Mouse (Mus musculus): ENCODE data around the gene Trnp1. TPM values are rescaled to one million over a fixed set of nuclear protein-coding genes. Genes with fewer than 3 reads are reported as not detected.
A peak's percentile ranks its signal among the peaks of the same experiment; 100 is the strongest.

Trnp1 gene
- polyA plus RNA-seq, 1 experiment from 2014 or later = 1.4 TPM

DNA sequence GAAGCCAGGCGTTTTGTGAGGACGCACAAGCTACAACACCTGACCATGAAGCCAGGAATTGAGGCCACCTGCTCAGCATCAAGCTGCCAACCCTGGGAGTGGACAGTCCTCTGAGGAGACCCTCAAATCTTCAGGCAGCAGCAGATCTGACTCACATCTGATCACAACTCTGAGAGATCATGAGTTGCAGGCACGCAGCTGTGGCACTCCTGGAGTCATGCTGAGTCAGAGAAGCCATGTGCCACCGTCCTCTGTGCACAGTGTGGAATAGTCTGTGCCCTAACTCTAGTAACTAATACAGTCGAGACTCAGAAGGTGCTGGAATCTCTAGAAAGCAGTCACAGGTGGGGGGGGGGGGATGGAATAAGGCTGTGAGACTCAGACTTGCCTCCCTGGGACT lies 51.0 kb downstream of the Trnp1 start:
- no peak for ATAC-seq (replicated peaks; ENCODE audit: insufficient number of reproducible peaks, low FRiP score, low TSS enrichment)
- H3K9ac ChIP-seq (ENCODE audit: low read depth, low read length) = no peak overlapping the region

DNA sequence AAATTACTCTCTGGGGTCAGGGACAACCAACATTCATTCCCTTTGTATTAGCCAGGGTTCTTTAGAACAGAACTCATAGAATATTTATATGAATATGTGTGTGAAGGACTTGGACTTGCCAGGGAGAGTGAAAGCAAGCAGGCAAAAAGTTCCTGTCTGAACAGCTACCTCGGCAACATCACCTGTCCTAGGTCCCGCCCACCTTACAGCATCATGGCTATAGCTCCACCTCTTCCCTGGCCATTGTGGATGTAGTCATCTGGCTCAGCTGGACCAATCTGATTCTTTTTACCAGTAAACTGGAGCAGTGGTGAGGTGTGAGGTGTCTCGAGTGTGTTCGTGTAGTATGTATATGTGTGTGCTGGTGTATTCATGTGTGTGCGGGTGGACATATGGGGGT lies 52.6 kb downstream of the Trnp1 start:
- Histone ChIP-seq H3K4me2 (no peak overlapping the region), H3K4me1 (ENCODE audit: control insufficient read depth, insufficient read depth, low read length) (no peaks in the 10 kb centered on the region; the same call in 1 of the 2 replicates), H3K9ac (ENCODE audit: low read depth, low read length) (no peak overlapping the region), H3K36me3 (ENCODE audit: control insufficient read depth, insufficient read depth, low read length) (no peaks in the 10 kb centered on the region), H3K27ac (ENCODE audit: low read depth, low read length) (no peak overlapping the region), H3K4me3 (ENCODE audit: low read depth, low read length) (no peak overlapping the region), H3K27me3 (ENCODE audit: control insufficient read depth, insufficient read depth, low read length) (no peaks in the 10 kb centered on the region), H3K9me3 (replicated peaks; ENCODE audit: control insufficient read depth, low read length) (no peaks in the 10 kb centered on the region)
- no peak for ATAC-seq (replicated peaks; ENCODE audit: insufficient number of reproducible peaks, low FRiP score, low TSS enrichment)
- 83% methylated on average over 5 of the region's 5 CpGs for WGBS (ENCODE audit: insufficient replicate concordance)

More for the DNA sequence above, 51.0 kb downstream of the Trnp1 start:
- Histone ChIP-seq H3K4me2 (no peak overlapping the region), H3K4me3 (ENCODE audit: low read depth, low read length) (no peak overlapping the region), H3K9me3 (replicated peaks; ENCODE audit: control insufficient read depth, low read length) (no peaks in the 10 kb centered on the region), H3K36me3 (ENCODE audit: control insufficient read depth, insufficient read depth, low read length) (no peaks in the 10 kb centered on the region), H3K4me1 (ENCODE audit: control insufficient read depth, insufficient read depth, low read length) (no peaks in the 10 kb centered on the region; the same call in 1 of the 2 replicates), H3K27ac (ENCODE audit: low read depth, low read length) (no peak overlapping the region), H3K27me3 (ENCODE audit: control insufficient read depth, insufficient read depth, low read length) (no peaks in the 10 kb centered on the region)
- 50% methylated on average over 5 of the region's 5 CpGs for WGBS (ENCODE audit: insufficient replicate concordance)

DNA sequence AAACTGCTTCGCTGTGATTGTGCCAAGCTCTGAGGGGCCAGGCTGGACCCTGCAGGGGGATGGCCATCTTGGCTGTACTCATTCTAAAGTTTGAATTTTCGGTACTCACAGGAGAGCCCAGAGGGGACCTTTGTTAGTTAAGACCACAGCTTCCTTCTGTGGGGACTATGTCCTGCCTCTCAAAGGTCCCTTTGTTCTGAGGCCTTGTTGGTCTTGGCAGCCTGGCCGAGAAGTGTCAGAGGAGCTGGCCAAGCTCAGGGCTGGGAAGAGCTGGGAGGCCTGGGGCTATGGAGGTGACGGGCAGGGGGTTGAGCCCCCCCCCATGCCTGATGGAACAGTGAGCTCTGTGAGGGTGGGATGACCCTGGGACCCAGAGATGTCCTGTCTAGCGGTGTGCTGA lies 55.3 kb downstream of the Trnp1 start:
- Histone ChIP-seq H3K4me1 (ENCODE audit: control insufficient read depth, insufficient read depth, low read length) (peaks cover 14% of the 10 kb centered on the region), H3K9me3 (replicated peaks; ENCODE audit: control insufficient read depth, low read length) (no peaks in the 10 kb centered on the region), H3K4me3 (ENCODE audit: low read depth, low read length) (no peak overlapping the region), H3K36me3 (ENCODE audit: control insufficient read depth, insufficient read depth, low read length) (no peaks in the 10 kb centered on the region), H3K27ac (ENCODE audit: low read depth, low read length) (0 out of 2 replicates have a peak overlapping the region, but pooled peaks have one; percentile 22), H3K27me3 (ENCODE audit: control insufficient read depth, insufficient read depth, low read length) (no peaks in the 10 kb centered on the region), H3K4me2 (no peak overlapping the region), H3K9ac (ENCODE audit: low read depth, low read length) (no peak overlapping the region)
- 52% methylated on average over 5 of the region's 5 CpGs for WGBS (ENCODE audit: insufficient replicate concordance)
- no peak for ATAC-seq (replicated peaks; ENCODE audit: insufficient number of reproducible peaks, low FRiP score, low TSS enrichment)

DNA sequence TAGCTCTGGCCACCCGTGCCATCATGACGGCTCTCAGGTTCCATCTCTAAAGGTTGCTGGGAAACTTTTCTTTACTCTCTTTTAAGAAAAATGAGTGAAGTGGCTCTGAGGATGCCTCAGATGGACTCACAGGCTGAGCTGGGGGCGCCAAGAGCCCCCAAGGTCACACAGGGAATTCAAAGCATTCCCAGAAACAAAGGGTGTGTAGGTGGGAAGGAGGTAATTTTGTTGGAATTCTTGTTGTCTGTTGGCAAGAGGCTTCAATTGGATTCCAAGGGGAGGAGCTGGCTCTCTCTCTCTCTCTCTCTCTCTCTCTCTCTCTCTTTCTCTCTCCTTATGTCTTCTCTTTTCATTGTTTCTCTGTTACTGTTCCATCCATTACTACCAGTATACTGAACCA lies 56.2 kb downstream of the Trnp1 start:
- ATAC-seq (replicated peaks; ENCODE audit: insufficient number of reproducible peaks, low FRiP score, low TSS enrichment) = no peak
- no peaks in the 10 kb centered on the region for H3K27me3 ChIP-seq (ENCODE audit: control insufficient read depth, insufficient read depth, low read length)
- 60% methylated on average over 3 of the region's 3 CpGs for WGBS (ENCODE audit: insufficient replicate concordance)

More for the DNA sequence above, 56.2 kb downstream of the Trnp1 start:
- H3K36me3 ChIP-seq (ENCODE audit: control insufficient read depth, insufficient read depth, low read length) = no peaks in the 10 kb centered on the region
- H3K9me3 ChIP-seq (replicated peaks; ENCODE audit: control insufficient read depth, low read length) = no peaks in the 10 kb centered on the region
- peaks cover 14% of the 10 kb centered on the region for H3K4me1 ChIP-seq (ENCODE audit: control insufficient read depth, insufficient read depth, low read length)
- H3K4me3 ChIP-seq (ENCODE audit: low read depth, low read length) = no peak overlapping the region
- no peak overlapping the region for H3K9ac ChIP-seq (ENCODE audit: low read depth, low read length)
- H3K27ac ChIP-seq (ENCODE audit: low read depth, low read length) = no peak overlapping the region
- no peak overlapping the region for H3K4me2 ChIP-seq

Other genes with a start within 250 kb of the Trnp1 start
- gene Sytl1, start 235.4 kb downstream of the Trnp1 start, polyA plus RNA-seq (2014; fragmentation: Nextera tagmentation; extraction: Ambion mirVana) = 0.11 and 0.42 TPM in 2 replicates
- gene Tmem222, start 220.8 kb downstream of the Trnp1 start, polyA plus RNA-seq (2014; fragmentation: Nextera tagmentation; extraction: Ambion mirVana) = 57.5 and 64.9 TPM in 2 replicates
- gene Wdtc1, start 145.1 kb downstream of the Trnp1 start, polyA plus RNA-seq (2014; fragmentation: Nextera tagmentation; extraction: Ambion mirVana) = 13.3 and 15.5 TPM in 2 replicates
- 4.8 and 7.0 TPM in 2 replicates for gene Slc9a1, start 128.8 kb downstream of the Trnp1 start, polyA plus RNA-seq (2014; fragmentation: Nextera tagmentation; extraction: Ambion mirVana)
- gene Tent5b, start 18.4 kb downstream of the Trnp1 start, polyA plus RNA-seq (2014; fragmentation: Nextera tagmentation; extraction: Ambion mirVana) = 0.47 and 0.83 TPM in 2 replicates
- gene Kdf1, start 20.4 kb upstream of the Trnp1 start, polyA plus RNA-seq (2014; fragmentation: Nextera tagmentation; extraction: Ambion mirVana) = 0.77 and 0.80 TPM in 2 replicates
- gene Nudc, start 47.4 kb upstream of the Trnp1 start, polyA plus RNA-seq (2014; fragmentation: Nextera tagmentation; extraction: Ambion mirVana) = 221 TPM in 2 replicates
- 9.6 and 11.0 TPM in 2 replicates for gene Nr0b2, start 54.8 kb upstream of the Trnp1 start, polyA plus RNA-seq (2014; fragmentation: Nextera tagmentation; extraction: Ambion mirVana)
- gene Gpatch3, start 76.2 kb upstream of the Trnp1 start, polyA plus RNA-seq (2014; fragmentation: Nextera tagmentation; extraction: Ambion mirVana) = 5.0 and 6.0 TPM in 2 replicates
- gene Gpn2, start 85.8 kb upstream of the Trnp1 start, polyA plus RNA-seq (2014; fragmentation: Nextera tagmentation; extraction: Ambion mirVana) = 14.2 and 14.3 TPM in 2 replicates
- 1.7 and 3.0 TPM in 2 replicates for gene Sfn, start 103.6 kb upstream of the Trnp1 start, polyA plus RNA-seq (2014; fragmentation: Nextera tagmentation; extraction: Ambion mirVana)
- 1.5 and 2.5 TPM in 2 replicates for gene Zdhhc18, start 151.6 kb upstream of the Trnp1 start, polyA plus RNA-seq (2014; fragmentation: Nextera tagmentation; extraction: Ambion mirVana)
- gene Pigv, start 174.1 kb upstream of the Trnp1 start, polyA plus RNA-seq (2014; fragmentation: Nextera tagmentation; extraction: Ambion mirVana) = 11.4 and 13.9 TPM in 2 replicates

All from heart, embryonic 11.5 days (tissue).